Mouse (Mus musculus) kidney, postnatal 14 days (tissue): ENCODE measurements at regions not wholly inside any gene's neighbourhood (a gene's known extent, or its start where the extent isn't known, plus 50 kb on each side); places are given as distances from the start of the nearest gene placed in this dataset.

ENCODE experiments used
- DNase-seq: peaks from one replicate; pipeline ENCODE4 v3.0.0; 2022; ENCODE audit warnings: mixed read lengths

DNA sequence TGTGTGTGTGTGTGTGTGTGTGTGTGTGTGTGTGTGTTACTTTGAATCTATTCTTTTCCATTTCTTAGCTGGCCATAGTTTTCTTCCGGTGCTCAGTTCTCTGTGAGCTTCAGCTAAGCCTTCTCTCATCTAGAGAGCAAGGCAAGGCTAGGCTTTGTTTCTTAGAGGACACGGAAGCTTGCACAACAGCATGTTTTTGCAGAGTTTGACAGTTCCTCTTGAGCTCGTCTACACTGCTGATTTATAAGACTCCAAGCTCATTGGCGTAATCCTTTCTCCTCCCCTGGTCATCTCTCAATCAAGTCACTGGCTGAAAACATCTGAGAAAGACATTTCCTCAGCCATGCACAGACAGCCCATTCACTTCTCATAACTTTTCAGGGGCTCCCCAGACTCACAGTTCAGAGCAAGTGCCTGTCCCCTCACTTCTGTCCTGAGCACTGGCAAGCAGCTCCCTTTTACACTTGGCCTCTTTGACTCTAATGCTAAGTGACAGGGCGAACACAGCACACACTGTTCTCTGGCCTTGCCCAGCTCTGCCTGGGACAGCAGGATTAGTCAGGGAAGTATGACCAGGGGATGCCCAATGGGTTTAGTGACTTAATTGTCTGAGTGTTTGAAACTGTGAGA lies 362.3 kb upstream of the Npvf start:
- peak; percentile 26 for DNase-seq

DNA sequence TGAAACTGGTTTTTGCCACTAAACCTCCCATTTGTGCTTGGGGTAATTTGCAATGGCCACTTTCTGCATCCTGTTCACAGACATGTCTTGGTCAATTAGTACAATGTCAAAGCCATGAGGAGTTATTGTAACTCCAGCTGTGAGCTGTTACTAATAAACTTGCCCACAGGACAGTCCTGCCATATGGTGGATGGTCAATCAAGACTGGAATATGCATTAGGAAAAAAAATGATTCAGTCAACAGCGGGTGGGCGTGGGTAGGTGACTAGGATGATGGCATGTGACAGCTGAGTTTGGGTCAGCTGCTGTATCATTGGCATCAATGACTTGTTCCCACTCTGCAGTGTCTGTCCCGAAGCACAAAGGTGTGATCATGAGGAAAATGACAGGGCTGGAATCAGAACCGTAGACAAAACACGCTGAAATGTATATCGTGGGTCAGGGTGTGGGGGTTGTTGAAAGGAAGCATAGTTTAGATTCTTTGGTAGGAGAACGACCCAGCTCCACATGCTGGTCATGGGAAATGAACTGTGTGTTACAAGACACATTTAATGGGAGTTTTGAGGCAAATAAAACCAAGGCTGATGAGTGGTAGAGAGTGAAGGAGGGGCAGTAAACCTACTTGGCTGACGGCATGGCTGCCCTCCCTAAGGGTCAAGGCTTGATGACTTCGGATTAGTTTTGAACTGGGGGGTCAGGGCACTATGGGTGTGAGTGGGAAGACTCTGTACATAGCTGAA lies 363.2 kb upstream of the Npvf start:
- DNase-seq, result no peak

DNA sequence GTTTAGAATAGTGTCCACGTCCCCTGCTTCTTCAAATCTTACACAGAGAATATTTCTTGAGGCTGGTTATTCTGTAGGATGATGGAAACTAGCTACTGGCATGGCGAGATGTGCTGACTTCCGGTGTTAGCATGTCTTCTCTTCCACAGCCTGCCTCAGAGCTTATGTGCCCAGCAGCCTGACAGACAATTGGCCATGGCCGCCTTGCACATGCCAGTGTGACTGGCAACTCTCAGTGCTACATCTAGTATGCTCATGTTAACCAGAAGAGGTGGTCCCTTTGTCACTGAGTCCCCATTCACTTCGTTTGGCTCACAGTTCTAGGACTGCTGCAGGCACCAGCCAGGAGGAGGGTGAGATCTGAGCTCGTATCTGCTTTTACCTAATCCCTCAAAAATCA lies 367.0 kb upstream of the Npvf start:
- no peak for DNase-seq

DNA sequence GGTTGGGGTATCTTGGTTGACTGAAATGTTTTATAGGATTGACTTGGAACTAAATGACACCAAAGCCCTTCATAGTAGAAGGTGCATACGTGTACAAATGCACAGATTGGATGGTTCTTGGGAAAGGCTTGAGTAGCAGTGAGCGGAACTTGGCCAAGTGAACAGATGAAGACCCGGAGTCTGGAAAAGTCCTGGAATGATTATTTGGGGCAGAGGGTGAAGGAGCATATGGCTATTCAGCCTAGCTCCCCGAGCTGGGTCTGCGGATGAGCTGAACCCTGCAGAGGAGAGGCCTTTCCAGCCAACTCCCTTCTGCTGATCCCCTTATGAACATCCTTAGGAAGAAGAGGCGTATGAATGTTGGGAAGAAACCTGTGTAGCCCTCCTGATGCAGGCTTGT lies 369.1 kb upstream of the Npvf start:
- DNase-seq, result no peak

DNA sequence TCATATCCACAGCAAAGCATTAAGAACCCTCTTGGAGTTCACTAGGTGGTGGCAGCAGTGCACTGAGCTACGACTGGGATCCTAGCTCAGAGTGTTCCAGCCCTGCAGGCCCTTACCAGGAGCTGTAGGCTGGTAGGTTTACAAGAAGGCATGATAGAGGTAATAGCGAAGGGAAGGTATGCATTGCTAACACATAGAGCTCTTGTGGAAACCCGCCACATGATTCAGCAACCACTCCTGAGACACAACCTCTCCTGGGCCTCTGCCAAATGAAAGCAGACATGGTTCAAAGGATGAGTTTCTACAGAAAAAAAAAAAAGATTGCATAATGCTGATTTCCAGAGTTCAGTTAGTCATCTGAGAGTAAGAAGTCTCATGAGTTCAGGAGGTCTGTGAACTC lies 370.5 kb upstream of the Npvf start:
- peak; percentile 49 for DNase-seq

DNA sequence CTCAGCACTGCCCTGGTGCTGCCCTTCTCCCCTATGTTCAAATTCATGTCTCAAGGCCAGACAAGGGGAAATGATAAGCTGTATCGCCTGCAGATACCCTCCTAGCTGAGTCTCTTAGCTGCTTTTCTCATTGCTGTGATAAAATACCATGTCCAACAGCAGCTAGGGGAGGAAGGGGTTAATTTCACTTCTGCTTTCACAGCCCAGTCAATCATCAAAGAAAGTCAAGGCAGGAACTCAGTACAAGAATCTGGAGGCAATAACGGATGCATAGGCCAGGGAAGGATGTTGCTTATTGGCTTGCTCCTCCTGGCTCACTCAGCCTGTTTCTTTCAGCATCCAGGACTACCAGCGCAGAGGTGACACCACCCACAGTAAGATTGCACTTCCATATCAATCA lies 371.2 kb upstream of the Npvf start:
- no peak for DNase-seq

DNA sequence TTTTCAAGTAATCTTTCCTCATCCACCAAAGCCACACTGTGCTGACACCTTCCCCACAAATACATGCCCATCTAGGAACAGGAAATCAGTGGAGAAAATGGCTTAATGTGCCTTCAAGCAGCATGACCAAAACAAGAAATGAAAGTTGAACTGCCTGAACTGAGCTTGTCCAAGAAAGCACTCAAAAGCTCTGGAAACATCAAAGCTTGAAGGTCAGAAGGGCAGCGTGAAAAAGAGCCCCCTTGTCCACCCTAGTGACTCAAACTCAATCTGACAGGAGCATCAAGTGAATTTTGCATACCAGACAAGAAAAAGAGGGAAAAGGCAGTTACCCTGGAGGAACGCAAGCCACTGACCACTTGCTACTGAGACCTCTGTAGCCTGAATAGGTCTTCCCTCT lies 373.1 kb upstream of the Npvf start:
- DNase-seq, result no peak

DNA sequence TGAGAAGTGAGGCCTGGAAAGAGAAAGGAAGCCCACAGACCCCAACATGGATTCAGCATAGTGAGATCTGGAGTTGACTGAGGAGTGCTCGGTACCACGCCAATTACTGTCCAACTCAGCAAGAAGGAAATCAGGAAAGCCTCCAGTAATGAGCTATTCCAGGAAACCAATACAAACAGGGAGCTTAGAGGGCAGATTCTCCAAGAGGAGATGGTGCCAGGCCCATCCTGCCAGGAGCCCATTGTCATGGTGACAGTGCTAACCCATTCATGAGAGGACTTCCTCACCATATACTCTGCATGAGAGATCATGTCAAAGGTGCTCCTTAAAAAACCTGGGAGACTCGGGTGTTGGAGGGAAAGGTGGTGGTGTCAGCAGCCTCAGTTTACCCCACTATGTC lies 375.3 kb upstream of the Npvf start:
- no peak for DNase-seq

DNA sequence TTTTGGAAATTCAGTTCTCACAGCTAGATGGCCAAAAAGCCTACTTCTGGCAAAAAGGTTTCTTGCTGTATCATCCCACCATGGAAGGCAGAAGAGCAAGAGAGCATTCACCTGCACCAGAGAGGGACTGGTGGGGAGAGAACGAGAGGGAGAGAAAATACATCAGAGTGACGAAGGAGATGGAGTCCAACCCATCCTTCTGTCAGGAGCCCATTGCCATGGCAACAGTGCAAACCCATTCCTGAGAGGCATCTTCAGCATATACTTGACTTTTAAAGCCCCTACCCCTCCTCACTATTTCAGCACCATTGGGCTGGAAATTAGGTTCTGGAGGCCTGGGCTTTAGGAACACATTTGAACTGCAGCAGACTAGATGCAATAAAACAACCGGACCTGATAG lies 375.7 kb upstream of the Npvf start:
- DNase-seq, result no peak

DNA sequence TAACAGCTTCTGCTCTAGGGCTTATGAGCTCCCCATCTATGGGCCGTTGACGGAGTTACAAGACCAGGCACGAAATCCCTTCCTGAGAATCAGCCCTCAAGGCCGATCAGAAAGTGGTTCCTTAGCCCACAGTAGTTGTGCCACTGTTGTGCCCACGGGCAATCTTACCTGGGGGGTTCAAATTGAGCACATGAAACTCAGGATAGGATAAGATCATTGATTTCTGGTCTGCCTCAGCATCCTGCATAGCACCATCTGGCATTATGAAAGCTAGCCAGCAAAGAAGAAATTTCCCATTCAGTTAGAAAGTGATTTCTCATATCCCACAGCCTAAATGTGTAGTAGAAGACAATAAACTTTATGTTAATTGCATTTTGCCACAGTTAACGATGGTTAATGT lies 379.6 kb upstream of the Npvf start:
- DNase-seq, result no peak

DNA sequence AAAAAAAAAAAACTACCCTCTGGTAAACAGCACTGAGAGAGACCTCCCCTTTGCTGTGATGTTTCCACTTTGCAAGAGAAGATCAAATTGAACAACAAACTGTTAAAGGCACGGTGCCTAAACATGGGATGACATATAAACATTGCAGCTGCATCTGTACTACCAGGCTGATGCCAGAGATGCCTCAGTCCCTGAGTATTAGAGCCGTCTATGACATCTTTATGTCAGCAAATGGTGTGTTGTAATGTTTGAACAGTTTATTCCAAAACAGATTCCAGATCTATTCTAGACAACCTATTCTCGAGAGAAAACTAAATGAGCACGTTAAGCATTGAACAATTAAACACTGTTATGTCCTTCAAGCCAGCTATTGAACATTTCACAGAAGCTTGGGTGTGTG lies 381.8 kb upstream of the Npvf start:
- DNase-seq, result no peak

DNA sequence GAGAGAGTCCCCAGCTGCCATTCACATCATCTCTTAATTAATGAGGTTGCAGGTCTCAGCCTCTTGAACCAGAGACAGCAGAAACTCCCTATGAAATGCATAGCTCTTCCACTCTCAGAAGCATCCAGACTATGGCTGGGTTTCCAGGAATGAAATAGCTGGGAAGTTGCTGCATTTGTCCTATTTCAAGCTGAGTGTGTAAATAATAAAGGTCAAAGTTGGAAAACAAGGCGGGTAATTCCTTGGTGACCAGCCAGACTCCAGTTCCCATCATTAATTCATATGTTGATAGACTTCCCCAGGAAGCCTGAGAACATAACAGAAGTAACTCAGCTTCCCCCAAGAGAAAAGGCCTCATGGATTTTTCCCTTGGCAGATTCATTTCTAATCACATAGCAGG lies 382.3 kb upstream of the Npvf start:
- DNase-seq, result peak; percentile 76

DNA sequence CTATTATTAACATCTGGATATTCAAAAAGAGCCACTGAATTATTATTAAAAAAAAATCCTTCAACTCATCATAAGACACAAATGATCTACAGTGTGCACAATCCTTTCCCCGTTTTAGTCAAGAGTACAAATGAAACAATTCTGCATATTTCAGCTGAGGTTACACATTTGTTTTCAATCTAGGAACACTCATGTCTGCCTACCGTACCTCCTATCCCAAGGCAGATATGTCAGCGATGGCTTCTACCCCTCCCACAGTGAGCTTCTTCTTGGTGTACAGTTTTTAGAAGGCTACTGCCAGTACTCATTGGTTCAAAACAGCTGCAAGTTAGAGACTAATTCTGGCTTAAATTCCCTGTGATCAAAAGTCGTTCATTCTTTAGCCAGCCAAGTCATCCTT lies 382.7 kb upstream of the Npvf start:
- no peak for DNase-seq

DNA sequence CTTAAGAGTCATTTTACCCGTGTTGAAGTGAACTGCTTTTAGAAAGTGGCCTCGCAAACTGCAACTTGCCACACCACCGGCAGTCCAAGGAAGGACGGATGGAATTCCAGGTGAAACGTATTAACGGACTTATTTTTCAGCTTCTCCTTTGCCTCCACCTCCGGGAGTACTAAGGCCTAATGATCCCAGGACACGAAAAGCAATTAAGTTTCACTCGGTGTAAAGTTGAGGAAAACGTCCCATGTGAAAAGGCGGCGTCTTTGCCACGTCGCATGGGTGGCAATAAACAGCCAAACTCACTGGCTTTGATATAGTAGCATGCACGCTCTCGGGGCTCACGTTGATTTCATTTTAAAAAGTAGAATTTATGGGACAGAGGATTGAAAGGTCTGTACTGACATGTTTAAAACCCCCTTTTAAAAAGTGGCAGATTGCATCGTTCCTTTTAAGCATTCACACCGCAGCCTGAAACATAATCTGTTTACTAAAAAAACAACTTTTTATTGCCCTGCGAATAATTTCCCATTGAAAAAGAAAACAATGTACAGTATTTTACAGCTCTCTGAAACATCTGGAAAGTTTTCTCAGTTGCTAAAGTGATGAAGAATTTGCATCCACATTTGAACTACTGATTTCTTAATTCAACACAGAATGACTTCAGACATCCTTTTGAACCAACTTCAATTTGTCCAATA lies 385.4 kb upstream of the Npvf start:
- DNase-seq, result no peak

DNA sequence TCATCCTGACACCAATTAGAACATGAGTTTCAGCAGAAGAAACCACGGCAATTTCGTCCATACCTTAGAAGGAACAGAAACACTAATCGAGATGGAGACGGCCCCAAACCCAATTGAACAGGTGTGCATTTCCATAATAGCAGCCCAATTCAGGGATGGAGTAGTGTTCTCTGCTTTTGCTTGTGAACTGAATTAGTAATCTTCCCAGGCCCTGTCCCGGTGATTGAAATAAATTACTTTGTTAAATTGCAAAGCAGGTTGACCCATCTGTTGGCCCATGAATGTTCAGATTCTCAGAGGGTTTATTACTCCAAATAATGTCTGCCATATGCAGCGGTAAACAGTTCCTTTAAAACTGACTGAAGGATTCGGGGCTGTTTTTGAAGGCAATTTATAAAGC lies 388.5 kb upstream of the Nfe2l3 start:
- DNase-seq, result no peak

DNA sequence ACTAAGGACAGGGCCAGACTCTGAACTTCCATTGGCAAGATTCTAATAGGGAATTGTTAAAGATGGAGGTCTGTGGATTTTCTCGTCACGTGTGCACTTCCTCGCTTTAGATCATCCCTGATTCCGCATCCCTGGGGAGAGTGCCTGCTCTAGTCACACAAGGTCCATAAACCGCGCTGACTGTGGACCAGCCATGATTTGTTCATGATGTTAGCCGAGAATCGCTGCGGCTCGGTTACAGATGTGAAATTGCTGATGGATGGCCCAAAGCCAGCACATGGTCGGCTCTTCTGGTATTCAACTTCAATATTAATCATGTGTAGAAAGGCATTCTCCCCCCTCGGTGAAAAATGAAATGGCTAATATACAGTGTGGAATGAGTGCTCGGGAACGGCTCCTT lies 387.6 kb upstream of the Nfe2l3 start:
- DNase-seq, result peak; percentile 21

DNA sequence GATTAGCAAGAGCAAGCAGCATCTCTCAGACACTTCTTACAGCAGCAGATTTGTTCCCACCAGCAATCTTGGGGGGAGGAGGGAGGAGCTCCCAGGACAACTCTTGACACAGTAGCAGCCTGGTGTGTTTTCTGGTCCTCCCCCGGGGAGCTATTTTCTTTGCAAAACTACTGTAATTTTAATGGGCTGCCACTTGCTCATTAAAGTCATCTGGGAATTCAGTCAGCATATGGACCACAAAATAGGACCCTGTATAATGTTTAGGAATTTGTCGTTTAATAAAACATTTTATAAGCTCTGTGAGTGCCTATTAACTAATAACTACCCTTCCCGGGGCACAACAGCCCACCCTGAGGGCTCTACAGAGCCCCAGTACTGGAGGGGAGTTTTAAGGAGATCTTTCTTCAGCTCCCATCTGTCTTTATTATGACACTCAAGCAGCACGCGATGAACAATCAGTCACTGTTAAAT lies 380.0 kb upstream of the Nfe2l3 start:
- DNase-seq, result no peak

DNA sequence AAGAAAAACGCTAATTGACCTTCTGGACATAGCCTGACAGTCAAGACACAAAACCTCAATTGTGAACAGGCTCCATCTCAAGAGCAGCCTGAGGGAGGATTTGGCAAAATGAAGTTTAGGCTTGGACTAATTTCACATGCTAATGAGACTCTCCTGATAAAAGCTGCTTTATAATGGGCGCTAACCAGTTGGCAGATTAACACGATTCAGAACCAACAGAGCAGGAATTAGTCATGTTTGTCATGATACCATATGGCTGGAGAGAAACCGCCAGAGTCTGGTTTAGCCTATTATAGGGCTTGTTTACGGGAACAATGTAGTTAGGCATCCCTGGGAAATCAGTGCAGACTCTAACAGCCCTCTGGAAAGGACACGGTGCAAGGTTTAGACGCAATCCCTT lies 375.2 kb upstream of the Nfe2l3 start:
- DNase-seq, result no peak

DNA sequence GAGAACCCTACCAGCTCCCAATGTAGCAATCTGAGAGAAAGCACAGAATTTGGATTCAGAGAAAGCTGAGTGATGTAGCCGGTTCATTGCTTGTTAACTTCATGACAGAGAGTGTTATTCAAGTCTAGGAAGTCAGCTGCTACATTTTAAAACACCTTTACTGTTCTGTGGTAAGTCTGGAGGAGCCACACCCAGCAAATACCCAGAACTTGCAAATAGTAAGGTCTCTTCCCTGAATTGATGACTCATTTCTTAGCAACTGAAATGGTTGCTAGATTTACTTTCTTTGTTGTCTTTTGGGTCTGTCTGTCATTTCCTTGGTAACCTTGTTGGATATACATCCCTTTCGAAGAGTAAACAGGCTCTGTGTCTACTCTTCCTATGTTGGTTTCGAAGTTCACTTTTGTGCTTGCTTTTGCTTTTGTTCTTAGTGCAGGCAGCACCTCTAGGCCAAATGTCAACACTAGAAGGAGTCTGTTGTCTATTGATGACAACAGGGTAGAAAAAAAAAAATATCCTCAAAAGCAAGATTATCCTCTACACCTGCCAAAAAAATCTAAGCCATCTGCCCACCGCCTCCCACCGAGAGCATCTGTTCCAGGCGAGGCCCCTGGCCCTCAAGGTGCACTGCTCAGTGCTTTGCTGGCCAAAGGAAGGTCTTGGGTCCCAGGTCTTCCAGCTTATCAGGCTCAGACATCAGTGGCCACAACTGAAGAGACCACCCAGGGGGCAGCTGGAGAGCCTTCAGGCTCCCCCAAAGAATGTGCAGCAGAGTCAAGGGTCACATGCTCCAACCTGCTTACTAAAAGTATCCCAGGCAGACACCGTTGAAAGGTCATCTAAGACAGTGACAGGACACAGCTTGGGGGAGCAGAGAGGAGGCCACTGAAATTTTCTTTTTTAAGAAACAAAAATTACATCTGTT lies 372.3 kb upstream of the Nfe2l3 start:
- DNase-seq, result no peak

DNA sequence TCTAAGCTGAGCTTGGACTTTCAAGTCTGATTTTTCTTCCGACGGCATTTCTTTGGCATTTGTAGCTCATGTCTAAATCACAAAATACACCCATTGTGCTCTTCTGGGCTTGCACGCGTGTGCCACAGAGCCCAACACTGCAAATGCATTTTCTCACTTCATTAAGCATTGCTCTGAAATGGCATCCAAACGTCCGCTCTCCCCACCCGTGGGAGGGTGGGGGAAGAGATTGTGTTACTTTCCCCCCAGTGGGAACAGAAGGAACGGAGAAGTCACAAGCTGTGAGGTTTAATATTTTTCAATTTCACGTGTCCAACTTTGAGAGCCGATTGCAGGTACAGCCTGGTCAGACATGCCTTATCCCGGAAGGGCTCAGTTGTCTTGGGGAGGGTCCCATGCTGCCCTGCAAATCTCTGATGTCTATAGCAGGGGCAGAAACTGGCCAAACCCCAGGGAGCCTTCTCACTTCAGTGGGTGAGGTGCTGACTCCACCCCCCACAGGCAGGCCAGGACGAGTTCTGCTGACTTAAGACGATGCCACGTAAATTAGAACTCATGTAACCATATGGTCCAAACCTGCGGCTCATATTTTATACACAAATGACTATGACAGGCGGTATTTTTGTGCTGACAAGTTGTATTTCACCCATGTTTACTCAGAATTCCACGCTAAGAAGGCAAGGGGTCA lies 371.5 kb upstream of the Nfe2l3 start:
- DNase-seq, result no peak

DNA sequence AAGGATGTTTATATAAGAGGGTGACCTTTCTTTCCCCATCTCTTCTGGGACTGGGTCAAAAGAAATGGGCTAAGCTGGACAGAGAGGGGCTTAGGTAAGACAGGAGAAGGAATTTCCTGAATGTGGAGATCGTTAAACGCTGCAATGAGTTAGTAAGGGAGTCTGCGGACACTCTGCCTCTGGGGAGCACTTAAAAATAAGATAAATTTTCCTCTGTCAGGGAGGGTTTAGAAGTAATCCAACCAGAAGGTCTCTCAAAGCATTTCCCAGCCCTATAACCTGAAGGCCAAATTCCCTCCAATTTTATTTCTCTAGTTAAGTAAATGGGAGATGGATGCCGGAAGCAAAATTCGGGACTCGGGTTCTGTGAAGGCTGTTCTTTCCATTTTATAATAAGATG lies 367.3 kb upstream of the Nfe2l3 start:
- no peak for DNase-seq

DNA sequence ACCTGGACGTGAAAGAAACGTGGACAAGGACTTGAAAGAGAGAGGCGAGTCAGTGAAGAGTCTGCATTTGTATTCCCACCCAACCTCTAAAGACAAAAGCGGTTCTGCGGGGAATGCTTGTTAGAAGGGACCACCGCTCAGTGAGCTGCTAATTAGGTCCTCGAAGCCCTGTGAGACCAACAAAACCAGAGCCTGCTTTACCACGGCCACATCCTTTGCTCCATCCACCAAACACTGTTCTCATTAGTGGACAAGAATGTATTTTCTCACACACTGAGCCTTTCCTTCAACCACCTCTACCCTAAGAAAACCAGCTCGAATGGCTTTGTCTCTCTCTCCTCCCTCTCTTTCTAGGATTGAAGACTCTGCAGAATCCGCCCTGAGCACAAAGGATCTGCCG lies 365.1 kb upstream of the Nfe2l3 start:
- DNase-seq, result no peak

DNA sequence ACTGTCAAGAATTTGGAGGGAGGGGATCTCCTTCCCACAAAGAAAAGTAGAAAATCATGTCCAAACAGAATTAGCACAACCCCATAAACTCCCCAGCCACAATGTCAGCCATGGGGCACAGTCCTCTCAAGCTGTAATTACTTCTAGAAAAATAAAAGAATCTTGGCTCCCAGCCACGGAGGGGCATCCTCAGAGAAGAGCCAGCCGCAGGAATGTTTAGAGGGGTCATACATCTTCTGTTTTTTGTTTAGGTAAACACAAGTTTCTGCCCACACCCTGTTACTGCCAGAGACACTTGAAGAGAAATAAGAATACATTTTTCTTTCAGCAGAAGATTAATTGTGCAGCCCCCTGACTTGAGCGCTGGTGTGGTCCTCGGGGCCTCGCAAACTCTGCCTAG lies 362.5 kb upstream of the Nfe2l3 start:
- DNase-seq, result no peak
